Mouse (Mus musculus) left cerebral cortex, adult 2 months (tissue): ENCODE results near the gene Slc48a1. TPM values are rescaled to one million over a fixed set of nuclear protein-coding genes. Genes with fewer than 3 reads are reported as not detected.

Experiments
- DNase-seq, 2 experiments: peaks; one replicate each; pipeline ENCODE4 v3.0.0; 2021 to 2022; ENCODE audit warnings: low spot score in 2 of 2, mixed read lengths in 1 of 2; ENCODE audit errors: extremely low spot score in 1 of 2
- H3K27ac ChIP-seq: fragments of 200-600 bp; 2 replicates; pipeline ENCODE4 v1.8.1; 2022
- H3K4me3 ChIP-seq: fragments of 200-600 bp; 2 replicates; pipeline ENCODE4 v1.8.1; 2022
- CTCF ChIP-seq: fragments of 200-600 bp; IDR thresholded peaks from 2 replicates; pipeline ENCODE4 v1.8.1; 2022; ENCODE audit warnings: antibody characterized with exemption, mild to moderate bottlenecking, moderate library complexity
- intact Hi-C: fragments of 180-260 bp; cut with DNase I; formaldehyde crosslinking; loops from one replicate; pipeline ENCODE4 v1.15.1; 2025
- total RNA-seq, 2 experiments: library from RNA; stranded (reverse); gene quantifications; 2 replicates each; pipeline ENCODE4 v1.2.3; 2021

The Slc48a1 gene
- total RNA-seq, 2 experiments from 2014 or later = 157 to 161 TPM

DNA sequence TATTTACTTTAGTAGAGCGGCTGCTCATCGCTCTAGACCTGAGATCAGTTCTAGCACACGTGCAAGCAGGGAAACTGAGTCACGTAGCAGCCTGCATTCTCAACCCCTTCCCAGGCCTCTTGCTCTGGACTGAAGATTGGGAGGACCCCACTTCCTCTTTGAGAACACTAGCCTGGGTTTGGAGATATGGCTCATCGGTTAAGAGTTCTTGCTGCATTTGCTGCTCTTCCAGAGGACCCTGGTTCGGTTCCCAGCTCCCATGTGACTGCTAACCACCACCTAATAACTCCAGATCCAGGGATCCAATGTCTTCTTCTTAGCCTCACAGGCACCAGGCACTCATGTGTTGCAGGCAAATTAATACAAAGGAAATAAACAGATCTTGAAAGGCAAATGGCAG is 63.1 kb downstream of the Slc48a1 start:
- H3K4me3 ChIP-seq = no peak overlapping the region
- intact Hi-C loops = no loop called here
- TF ChIP-seq CTCF = no peak
- DNase-seq = no peak
- no peak overlapping the region for H3K27ac ChIP-seq

DNA sequence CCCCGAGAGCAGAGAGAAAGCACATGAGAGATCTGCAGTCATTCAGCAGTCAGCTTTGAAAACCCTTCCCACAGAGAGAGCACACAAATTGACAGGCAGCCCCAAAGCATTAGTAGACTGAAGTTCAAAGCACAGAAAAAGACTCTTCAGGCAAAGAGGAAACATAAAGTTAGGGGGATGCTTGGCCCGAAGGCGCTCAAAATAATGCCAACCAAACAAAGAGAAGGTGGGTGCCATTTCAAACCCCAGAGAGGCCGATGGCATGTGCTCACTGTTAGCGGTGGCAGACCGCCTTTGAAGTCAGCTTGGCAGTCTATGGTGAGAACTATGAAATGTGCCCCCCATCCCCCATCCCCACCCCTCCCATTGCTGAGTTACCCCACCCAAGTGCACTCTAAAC is 63.7 kb downstream of the Slc48a1 start:
- intact Hi-C loops = no loop called here
- no peak overlapping the region for H3K27ac ChIP-seq
- H3K4me3 ChIP-seq = no peak overlapping the region
- TF ChIP-seq CTCF = no peak
- no peak for DNase-seq

Other genes with a start within 250 kb of the Slc48a1 start
- gene Rpap3, start 72.7 kb upstream of the Slc48a1 start, total RNA-seq = 10 to 100 TPM; 26.6 to 28.4 TPM
- 1 to 10 TPM; 2.8 to 4.7 TPM for gene Endou, start 47.2 kb upstream of the Slc48a1 start, total RNA-seq
- gene Rapgef3, start 10.5 kb upstream of the Slc48a1 start, total RNA-seq = 10 to 100 TPM; 46.5 to 50.4 TPM
- gene Hdac7, start 66.0 kb downstream of the Slc48a1 start, total RNA-seq = 10 to 100 TPM; 38.4 to 41.6 TPM
- under 1 TPM; 0.32 to 0.79 TPM for gene Vdr, start 132.1 kb downstream of the Slc48a1 start, total RNA-seq
- gene Tmem106c, start 185.7 kb downstream of the Slc48a1 start, total RNA-seq = 10 to 100 TPM; 26.6 to 31.7 TPM
- gene Col2a1, start 226.2 kb downstream of the Slc48a1 start, total RNA-seq = under 1 TPM; 0.61 to 0.63 TPM